Mouse (Mus musculus): ENCODE measurements around the gene Pax3.

Pax3 gene

GRCm38 (mm10) chr1:78171671-78172070, 25.3 kb downstream of the Pax3 start:
- no peak for DNase-seq

DNA sequence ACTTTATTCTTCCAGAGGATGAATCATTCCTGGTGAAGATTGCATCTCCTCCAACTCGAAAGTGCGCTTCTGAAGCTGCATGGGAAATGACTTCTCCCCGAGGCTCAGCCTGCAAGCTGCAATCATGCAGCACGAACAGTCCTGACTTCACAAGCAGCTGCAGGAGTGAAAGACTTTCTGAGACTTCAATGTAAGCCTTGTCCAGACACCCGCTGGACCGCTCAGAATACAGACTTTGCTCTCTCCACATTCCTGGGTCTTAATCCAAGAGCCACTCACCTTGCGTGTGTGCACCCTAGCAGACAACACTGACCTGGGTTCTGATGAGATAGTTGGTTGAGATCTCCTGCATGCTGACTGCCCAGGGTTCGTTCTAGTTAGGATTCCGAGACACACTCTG, 26.2 kb downstream of the Pax3 start:
- no peak for DNase-seq

- no peak for DNase-seq
These were observed 28.1 kb downstream of the Pax3 start for GRCm38 (mm10) chr1:78168796-78169195.

- no peak for DNase-seq
These were observed 29.2 kb downstream of the Pax3 start for GRCm38 (mm10) chr1:78167577-78168286.

GRCm38 (mm10) chr1:78161745-78162144, 35.2 kb downstream of the Pax3 start:
- no peak for DNase-seq

- no peak for DNase-seq
These were observed 39.0 kb downstream of the Pax3 start for GRCm38 (mm10) chr1:78157930-78158329.

DNA sequence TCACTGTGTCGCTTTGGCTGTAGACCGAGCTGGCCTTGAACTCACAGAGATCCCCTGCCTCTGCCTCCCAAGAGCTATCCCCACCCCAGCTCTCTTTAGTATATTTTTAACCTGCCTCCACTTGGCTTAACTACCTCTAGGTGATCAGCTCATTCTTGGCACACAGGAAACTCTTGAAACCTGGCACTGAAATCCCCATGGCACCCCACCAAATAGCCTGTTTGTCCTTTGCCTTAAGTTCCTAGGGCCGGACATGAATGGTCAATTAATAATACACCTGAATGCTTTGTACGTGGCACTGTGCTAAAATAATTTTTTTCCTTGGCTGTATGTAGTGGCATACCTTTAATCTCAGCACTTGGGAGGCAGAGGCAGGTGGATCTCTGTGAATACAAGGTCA, 41.1 kb downstream of the Pax3 start:
- no peak for DNase-seq

DNA sequence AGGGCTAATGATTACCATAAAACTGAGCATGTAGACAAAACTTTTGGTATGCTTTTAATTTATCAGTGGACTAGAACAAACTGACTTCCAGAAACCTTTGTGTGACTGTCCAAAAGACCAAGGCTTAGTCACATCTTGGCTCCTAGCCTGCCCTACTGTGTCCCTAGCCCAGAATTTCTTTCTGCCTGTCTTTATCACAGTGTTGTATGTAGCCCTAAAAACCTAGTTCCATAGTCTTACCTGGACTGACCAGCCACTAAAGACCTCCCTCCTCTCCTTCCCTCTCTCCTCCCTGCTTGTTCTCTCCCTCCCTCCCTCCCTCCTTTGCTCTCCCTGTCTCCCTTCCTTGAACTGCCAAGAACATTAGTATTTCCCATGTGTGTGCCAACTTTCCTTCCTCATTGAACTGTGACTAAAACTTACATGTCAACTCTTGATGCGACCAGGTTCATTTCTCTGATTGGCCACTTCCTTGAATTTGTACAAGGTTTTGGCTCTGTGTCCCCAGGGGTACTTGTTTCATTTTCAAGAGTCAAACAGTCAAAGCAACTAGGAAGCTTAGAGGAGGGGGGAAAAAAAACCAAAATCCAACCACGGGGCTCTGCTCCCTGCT, 48.8 kb downstream of the Pax3 start:
- DNase-seq = no peak

- DNase-seq = no peak
These were observed 53.5 kb downstream of the Pax3 start for GRCm38 (mm10) chr1:78143403-78143802.

DNA sequence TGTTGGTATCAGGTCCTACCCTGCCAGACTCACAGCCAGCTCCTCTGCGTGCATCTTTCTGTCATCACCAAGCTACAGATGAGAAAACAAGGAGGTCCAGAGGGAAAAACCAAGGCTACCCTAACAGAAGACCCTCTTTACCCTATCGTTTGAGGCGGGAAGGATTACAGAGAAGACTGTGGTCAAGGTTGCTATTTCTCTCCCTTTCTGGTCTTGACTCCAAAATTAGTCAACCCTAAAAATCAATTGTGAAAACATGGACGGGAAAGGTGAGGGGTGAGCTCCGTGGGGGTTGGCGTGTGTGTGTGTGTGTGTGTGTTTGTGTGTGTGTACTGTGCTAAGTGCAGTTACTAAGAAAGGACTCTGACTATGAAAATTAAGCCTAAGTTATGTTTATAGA, 54.0 kb downstream of the Pax3 start:
- no peak for DNase-seq

DNA sequence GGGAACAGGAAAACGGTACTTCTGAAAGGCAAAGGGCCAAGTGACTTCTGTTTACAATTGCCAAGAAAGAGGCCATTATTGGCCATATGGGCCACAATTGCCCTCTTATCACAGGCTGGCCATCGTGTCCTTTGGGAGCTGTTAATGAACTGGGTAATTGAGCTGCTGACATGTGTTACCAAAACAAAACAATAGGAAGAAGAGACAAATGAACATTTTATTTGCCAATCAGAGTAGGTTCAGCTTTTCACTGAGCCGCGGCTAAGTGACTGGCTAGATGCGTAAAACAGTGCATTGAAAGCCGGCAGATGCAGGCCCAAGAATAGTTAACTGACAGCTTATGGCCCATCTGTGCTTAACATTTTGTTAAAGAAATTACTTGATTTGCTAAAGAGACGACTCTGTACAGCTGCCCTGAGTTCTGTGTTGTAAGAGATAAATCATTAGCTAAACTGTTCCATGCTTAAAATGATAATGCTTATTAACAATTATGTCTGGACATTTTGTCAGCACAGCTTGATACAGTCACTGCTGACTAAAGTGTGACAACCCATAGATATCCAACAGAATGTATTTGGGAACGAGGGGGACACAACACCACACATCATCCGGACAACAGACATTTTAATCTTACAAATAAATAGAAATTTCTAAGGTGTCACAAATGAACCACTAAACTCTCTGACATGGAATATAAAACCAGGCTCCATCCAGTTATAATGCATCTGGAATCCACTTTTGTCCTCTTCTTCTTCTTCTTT, 55.0 kb downstream of the Pax3 start:
- no peak for DNase-seq

DNA sequence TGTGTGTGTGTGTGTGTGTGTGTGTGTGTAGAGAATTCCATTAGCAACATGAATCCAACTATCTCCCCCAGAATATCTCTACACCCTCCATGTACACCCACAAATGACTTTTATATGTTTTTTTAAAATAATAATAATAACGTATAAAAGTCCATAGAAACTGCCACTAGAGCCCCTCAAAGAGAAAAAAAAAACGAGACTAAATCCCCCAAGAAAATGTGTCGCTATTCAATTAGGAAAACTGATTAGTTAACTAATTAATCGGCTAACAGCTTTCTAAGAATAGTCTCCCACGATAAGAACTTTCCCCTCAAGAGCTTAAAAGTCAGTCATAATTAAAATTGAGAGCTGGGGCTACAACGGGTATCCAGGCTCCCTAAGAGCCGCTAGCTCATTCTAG, 55.6 kb downstream of the Pax3 start:
- DNase-seq = no peak

DNA sequence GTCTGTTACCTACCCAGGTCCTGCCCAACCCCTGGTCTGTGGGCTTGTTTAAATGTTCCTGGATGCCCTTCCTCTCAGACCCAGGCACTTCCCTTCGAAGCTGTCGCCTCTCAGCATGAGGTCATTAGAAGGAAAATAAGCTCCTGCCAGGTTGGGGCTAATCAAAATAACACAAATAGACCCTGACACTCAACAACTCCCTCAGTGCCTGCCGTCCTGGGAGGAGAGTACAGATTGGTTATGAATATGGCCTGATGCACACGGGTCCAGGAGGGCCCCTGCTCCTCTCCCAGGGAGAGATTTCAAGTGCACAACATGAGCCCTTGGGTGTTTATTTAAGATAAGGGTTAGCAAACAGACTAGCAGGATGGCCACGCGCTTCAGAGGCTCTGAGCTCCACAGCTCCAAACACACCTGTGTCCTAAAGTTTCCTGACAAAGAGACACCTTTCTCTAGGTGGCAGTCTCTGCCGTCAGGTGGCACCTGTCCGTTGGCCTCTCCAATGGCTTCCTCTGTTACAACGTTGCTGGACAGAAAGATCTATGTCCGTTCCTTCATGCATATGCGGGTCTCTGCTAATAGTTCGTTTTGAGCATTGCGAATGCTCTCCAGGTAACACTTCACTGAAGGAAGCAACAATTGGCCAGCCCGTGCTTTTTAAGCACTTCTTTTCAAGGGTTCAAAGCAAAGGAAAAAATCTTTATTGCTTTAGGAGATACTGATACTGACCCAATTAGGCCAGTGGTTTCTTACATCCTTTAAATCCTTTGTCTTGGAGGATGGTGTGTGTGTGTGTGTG, 56.2 kb downstream of the Pax3 start:
- no peak for DNase-seq

DNA sequence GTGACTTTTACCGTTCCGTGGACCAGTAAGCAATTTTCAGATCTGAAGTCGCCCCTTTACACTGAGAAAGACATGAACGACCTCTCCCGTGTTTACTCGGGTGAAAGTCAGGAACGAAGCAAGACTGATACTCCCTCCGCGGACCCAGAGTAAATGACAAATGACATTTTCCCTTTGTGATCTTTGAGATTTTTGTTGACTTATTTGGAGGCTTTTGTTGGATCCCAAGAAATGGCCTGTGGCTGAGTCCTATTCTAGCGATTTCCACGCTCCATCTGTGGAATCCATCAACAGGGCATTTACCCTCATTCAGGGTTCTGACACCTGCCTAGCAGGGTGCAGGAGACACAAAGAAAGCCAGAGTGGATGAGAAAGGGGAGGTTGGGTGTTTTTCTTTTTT, 57.6 kb downstream of the Pax3 start:
- DNase-seq = no peak

- no peak for DNase-seq
These were observed 67.7 kb downstream of the Pax3 start for GRCm38 (mm10) chr1:78129267-78129666.

- DNase-seq = no peak
These were observed 76.9 kb downstream of the Pax3 start for GRCm38 (mm10) chr1:78119899-78120560.

DNA sequence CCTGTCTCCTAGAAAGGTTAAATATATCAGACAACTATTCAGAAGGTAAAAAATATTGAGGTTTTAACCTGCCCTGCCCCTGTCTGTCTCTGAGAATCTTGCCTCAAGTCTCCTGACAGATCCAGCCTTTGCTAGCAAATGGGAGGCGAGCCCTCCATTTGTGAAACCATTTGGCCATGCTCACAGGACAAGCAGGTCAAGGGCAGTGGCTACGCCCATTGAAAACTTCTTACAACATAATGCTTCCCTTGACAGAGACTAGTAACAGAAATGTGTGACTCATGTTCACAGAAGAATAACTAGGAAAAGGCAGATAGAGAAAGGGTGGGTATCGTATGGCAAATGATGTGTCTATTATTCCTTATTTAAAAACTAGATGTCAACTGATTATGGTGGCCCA, 80.9 kb downstream of the Pax3 start:
- no peak for DNase-seq

GRCm38 (mm10) chr1:78110311-78110710, 86.6 kb downstream of the Pax3 start:
- no peak for DNase-seq

DNA sequence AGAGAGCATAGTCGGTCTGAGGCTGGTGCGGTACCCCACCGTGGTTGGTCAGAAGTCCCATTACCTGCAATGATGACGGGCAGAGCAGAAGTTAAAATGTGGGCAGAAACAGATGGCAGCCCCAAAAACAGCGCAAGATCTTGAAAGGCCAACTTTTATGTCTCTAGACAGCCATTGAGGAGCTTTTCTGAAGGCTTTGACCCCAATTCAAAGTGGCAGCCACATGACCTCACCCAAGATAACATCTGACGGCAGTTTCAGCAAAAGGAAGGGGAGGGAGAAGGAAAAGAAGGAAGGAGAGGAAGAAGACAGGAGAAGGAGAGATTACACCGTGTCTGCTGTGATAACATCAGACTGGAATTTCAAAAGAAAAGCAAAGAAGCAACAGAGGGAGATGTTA, 93.4 kb downstream of the Pax3 start:
- no peak for DNase-seq

- no peak for DNase-seq
These were observed 103.3 kb downstream of the Pax3 start for GRCm38 (mm10) chr1:78093619-78094018.

DNA sequence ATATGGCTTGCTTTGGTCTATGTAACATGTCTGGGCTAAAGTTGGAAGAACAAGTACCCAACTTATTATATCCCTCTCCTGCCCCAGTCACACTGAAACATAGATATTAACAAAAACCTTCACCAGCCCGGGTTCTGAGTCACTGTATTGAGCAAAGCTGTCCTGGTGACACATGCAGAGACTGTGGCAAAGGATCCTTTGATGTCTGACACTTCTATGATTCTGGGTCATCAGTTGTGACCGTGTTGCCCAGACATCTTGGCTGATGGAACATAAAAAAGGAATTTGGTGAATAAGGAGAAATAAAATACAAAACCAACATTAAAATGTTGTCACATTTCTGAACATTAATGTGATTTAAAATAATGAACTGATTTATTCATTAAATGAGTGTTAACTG, 108.3 kb downstream of the Pax3 start:
- DNase-seq = no peak

DNA sequence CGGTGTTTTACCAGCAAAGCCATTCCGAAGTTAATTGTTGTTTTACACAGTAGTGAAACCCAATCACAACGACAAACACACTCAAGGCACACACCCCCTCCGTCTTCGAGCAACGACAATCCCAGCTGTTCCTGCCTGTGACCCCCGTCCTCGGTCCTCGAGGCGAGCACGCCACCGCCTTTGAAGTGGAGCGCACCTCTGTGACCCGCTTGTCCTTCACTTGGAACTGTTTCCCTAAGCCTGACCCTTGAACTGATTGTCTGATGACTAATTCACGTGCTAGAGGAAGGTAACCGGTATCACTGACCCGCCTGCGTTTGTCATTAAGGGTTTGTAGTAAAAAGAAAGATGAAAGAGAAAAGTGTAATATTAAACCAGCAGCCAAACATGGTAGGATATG, 115.2 kb downstream of the Pax3 start:
- DNase-seq = no peak

GRCm38 (mm10) chr1:78060850-78061249, 136.1 kb downstream of the Pax3 start:
- DNase-seq = no peak

Measured in thymus, adult 18-20 months (tissue).